Mouse (Mus musculus) limb, embryonic 12.5 days (tissue): ENCODE measurements around the gene Hist1h2bn. TPM values are rescaled to one million over a fixed set of nuclear protein-coding genes. Genes with fewer than 3 reads are reported as not detected.
"Not testable (repeated sequence)": the region's sequence is repeated elsewhere in the genome, so short reads cannot be mapped to it uniquely, and the experiment has no call there.

Experiments
- ATAC-seq: fragments of 200-750 bp; cut with Nextera tagmentation; 2 replicates; pipeline ENCODE4 v1.8.0; 2017; ENCODE audit warnings: low read depth, moderate TSS enrichment; ENCODE audit not compliant: insufficient number of reproducible peaks, insufficient read depth, low FRiP score, low TSS enrichment
- H3K27ac ChIP-seq: fragments of 300-500 bp; sonication (generic); 2 replicates; pipeline ENCODE4 v1.5.1; 2016; ENCODE audit warnings: mild to moderate bottlenecking, moderate library complexity
- H3K27me3 ChIP-seq: fragments of 300-500 bp; sonication (generic); 2 replicates; pipeline ENCODE4 v1.6.1; 2016; ENCODE audit warnings: mild to moderate bottlenecking, moderate library complexity
- H3K36me3 ChIP-seq: fragments of 300-500 bp; sonication (generic); 2 replicates; pipeline ENCODE4 v1.6.1; 2016; ENCODE audit warnings: mild to moderate bottlenecking, moderate library complexity
- H3K4me1 ChIP-seq: fragments of 300-500 bp; sonication (generic); replicated peaks from 2 replicates; pipeline ENCODE4 v1.6.1; 2016
- H3K4me2 ChIP-seq: fragments of 300-500 bp; sonication (generic); 2 replicates; pipeline ENCODE4 v1.6.1; 2016; ENCODE audit warnings: mild to moderate bottlenecking, moderate library complexity
- H3K4me3 ChIP-seq: fragments of 300-500 bp; sonication (generic); replicated peaks from 2 replicates; pipeline ENCODE4 v1.5.1; 2016; ENCODE audit warnings: mild to moderate bottlenecking
- H3K9ac ChIP-seq: fragments of 300-500 bp; sonication (generic); replicated peaks from 2 replicates; pipeline ENCODE4 v1.6.1; 2016; ENCODE audit warnings: mild to moderate bottlenecking, moderate library complexity
- H3K9me3 ChIP-seq: fragments of 300-500 bp; sonication (generic); 2 replicates; pipeline ENCODE4 v1.6.1; 2016; ENCODE audit warnings: mild to moderate bottlenecking, moderate library complexity
- WGBS: fragments of 180-500 bp; shearing (Covaris S2); methylation state at CpG from one replicate; pipeline ENCODE4 v1.1.7; 2016; 5-methylcytosine and 5-hydroxymethylcytosine counted together
- polyA plus RNA-seq: library from polyadenylated mRNA; unstranded; fragments of >200 nt; fragmentation: Nextera tagmentation; extraction: Ambion mirVana; gene quantifications from 2 replicates; pipeline ENCODE4 v1.2.1, GENCODE M21; 2016

The Hist1h2bn gene
- polyA plus RNA-seq, 1 experiment from 2014 or later: 9.8 TPM

DNA sequence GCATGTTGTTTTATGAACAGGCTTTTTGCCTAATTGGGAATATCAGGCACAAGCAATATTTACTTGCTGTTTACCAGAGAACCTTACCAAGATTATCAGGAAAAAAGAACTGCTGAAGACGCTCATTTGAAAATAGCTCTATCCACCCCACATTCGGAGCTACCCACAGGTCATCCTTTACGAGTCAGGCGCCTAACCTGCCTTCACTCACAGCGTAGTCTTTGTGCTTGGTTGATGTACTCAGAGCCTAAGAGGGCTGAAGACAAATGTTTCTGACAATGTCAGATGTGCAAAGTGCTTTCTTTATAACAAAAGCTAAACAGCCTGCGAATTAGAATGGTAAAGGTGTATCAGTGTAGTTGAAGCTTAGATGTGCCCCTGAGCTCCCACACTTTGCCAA is 30.4 kb downstream of the Hist1h2bn start:
- Histone ChIP-seq H3K4me3 (peak overlapping the region; percentile 44; the same call in 1 of the 2 replicates), H3K27ac (peak overlapping the region; percentile 92), H3K4me2 (peak overlapping the region; percentile 65), H3K36me3 (no peaks in the 10 kb centered on the region), H3K4me1 (peaks cover 44% of the 10 kb centered on the region), H3K27me3 (no peaks in the 10 kb centered on the region), H3K9ac (peak overlapping the region; percentile 53), H3K9me3 (no peaks in the 10 kb centered on the region)
- 26% methylated on average over 6 of the region's 6 CpGs for WGBS
- ATAC-seq: no peak

DNA sequence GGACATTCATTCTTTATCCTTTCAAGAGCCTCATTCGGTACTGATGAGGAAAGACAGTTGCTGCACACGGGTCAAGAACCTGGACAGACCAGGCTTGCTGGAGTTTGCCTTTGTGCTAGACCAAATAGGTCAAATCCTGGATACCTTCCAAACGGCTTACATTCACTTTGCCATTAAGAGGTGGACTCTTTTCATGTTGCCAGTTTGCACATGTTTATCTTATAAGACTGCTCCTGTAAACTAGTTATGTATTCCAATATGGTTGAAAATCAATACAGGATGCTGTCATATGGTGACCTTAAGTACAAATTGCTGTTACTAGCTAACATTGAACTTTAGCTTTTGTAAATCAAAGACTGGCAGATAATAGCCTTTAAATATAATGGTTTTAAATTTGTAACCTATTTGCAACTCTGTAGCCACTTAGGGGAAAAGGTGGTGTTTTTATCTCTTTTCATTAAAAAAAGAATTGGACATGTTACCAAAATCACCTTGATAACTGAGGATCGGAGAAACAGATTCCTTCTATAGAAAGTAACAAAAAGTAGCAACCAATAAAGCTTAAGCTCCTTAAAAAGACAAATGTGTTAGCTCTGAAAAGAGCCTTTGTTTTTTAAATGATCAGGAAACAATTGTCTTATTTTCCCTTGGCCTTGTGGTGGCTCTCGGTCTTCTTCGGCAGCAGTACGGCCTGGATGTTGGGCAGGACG is 32.4 kb downstream of the Hist1h2bn start:
- H3K4me3 ChIP-seq: peak overlapping the region; percentile 35
- H3K36me3 ChIP-seq: no peaks in the 10 kb centered on the region
- peak overlapping the region; percentile 52 for H3K9ac ChIP-seq
- ATAC-seq: no peak
- WGBS: 6% methylated on average over 8 of the region's 8 CpGs
- peaks cover 38% of the 10 kb centered on the region for H3K4me1 ChIP-seq
- no peaks in the 10 kb centered on the region for H3K9me3 ChIP-seq
- peak overlapping the region; percentile 51 for H3K4me2 ChIP-seq
- no peaks in the 10 kb centered on the region for H3K27me3 ChIP-seq
- peak overlapping the region; percentile 93 for H3K27ac ChIP-seq

GRCm38 (mm10) chr13:21786899-21787629 is 33.1 kb downstream of the Hist1h2bn start, which contains the start of the genes Hist1h2an and Hist1h2bp:
TSS of gene Hist1h2an (minus strand) at chr13:21787218.
TSS of gene Hist1h2bp (plus strand) at chr13:21787461.
- not testable (repeated sequence) for H3K9me3 ChIP-seq, H3K27me3 ChIP-seq, H3K36me3 ChIP-seq
- H3K4me3 ChIP-seq: peak within 1 kb of the TSS; percentile 35
- peak within 1 kb of the TSS; percentile 52 for H3K9ac ChIP-seq
- peak; percentile 96 for ATAC-seq
- H3K4me2 ChIP-seq: peak within 1 kb of the TSS; percentile 51
- peak within 1 kb of the TSS; percentile 93 for H3K27ac ChIP-seq
- WGBS: 1% methylated on average over 41 of the region's 63 CpGs
- peaks cover 37% of the 10 kb centered on the region for H3K4me1 ChIP-seq

DNA sequence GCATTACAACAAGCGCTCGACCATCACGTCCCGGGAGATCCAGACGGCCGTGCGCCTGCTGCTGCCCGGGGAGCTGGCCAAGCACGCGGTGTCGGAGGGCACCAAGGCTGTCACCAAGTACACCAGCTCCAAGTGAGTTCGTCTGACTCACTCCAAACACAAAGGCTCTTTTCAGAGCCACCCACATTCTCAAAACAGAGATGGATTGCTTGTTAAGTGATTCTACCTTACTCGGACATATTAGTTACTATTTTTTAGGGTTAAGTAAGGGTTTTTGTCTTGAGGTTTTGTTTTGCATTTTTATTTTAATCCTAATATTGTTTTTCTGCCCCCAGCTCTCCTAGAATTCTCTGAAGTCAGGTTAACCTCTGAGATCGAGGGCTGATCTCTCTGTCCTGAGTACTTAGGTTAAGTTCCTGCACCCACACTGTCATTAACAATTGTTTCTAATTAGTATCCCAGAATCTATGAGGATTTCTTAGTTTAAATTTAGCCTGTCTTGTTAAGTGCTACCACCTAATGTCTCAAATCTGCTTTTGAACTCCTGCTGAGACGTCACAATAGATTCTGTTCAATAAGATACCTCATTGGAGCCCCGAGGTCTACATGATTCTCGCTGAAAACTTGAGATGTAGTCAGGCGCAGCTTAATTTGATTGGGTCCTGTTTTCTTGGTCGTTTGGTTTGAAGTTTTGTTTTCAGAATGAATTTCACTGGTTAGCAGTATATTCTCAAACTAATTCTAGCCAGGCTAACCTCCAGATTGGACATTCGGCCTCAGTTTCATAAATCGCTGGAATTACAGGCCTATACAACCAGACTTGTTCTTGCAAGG is 34.1 kb downstream of the Hist1h2bn start:
- peak overlapping the region; percentile 5 for H3K9ac ChIP-seq
- WGBS: 15% methylated on average over 17 of the region's 21 CpGs
- H3K27me3 ChIP-seq: no peaks in the 10 kb centered on the region
- peak overlapping the region; percentile 51 for H3K4me2 ChIP-seq
- ATAC-seq: no peak
- H3K4me1 ChIP-seq: peaks cover 32% of the 10 kb centered on the region
- peak overlapping the region; percentile 90 for H3K27ac ChIP-seq
- peak overlapping the region; percentile 35 for H3K4me3 ChIP-seq
- H3K36me3 ChIP-seq: no peaks in the 10 kb centered on the region
- no peaks in the 10 kb centered on the region for H3K9me3 ChIP-seq

DNA sequence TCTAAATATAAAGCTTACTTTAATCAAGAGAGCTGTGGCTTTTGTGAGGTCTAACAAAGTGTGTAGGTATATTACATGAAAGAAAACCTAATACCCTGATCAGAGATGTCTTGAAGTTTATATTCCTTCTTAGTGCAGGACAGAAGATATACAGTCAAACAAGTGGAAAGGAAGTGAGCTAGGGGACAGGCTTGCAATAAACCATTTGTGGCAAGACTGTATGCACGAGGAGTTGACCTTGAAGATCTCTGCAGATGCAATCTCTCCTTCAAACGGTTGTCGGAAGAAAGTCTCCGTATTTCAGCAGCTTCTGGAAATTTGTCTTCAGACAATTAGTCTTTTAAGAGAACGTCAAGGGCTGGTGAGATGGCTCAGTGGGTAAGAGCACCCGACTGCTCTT is 36.0 kb downstream of the Hist1h2bn start:
- Histone ChIP-seq H3K27ac (0 out of 2 replicates have a peak overlapping the region, but pooled peaks have one; percentile 7), H3K4me1 (peaks cover 23% of the 10 kb centered on the region), H3K4me3 (no peak overlapping the region), H3K9ac (no peak overlapping the region), H3K36me3 (no peaks in the 10 kb centered on the region), H3K4me2 (no peak overlapping the region), H3K27me3 (no peaks in the 10 kb centered on the region), H3K9me3 (no peaks in the 10 kb centered on the region)
- ATAC-seq: no peak
- WGBS: 57% methylated on average over 6 of the region's 6 CpGs

GRCm38 (mm10) chr13:21790601-21791283 is 36.8 kb downstream of the Hist1h2bn start:
- H3K4me3 ChIP-seq: 0 out of 2 replicates have a peak overlapping the region, but pooled peaks have one; percentile 12
- H3K9ac ChIP-seq: no peak overlapping the region
- H3K36me3 ChIP-seq: no peaks in the 10 kb centered on the region
- ATAC-seq: no peak
- peak overlapping the region; percentile 46 for H3K27ac ChIP-seq
- no peaks in the 10 kb centered on the region for H3K27me3 ChIP-seq
- no peaks in the 10 kb centered on the region for H3K9me3 ChIP-seq
- peak overlapping the region; percentile 46 for H3K4me2 ChIP-seq
- H3K4me1 ChIP-seq: peaks cover 19% of the 10 kb centered on the region
- WGBS: 12% methylated on average over 18 of the region's 18 CpGs

- H3K36me3 ChIP-seq: no peaks in the 10 kb centered on the region
- no peak overlapping the region for H3K4me3 ChIP-seq
- H3K4me2 ChIP-seq: no peak overlapping the region
- no peak overlapping the region for H3K27ac ChIP-seq
- no peaks in the 10 kb centered on the region for H3K27me3 ChIP-seq
- no peaks in the 10 kb centered on the region for H3K9me3 ChIP-seq
- ATAC-seq: no peak
- WGBS: 94% methylated on average over 7 of the region's 7 CpGs
- H3K9ac ChIP-seq: no peak overlapping the region
- 0 out of 2 replicates have a peak, but pooled peaks cover 4% of the 10 kb centered on the region for H3K4me1 ChIP-seq
Observed at GRCm38 (mm10) chr13:21795584-21795983, 41.7 kb downstream of the Hist1h2bn start.

DNA sequence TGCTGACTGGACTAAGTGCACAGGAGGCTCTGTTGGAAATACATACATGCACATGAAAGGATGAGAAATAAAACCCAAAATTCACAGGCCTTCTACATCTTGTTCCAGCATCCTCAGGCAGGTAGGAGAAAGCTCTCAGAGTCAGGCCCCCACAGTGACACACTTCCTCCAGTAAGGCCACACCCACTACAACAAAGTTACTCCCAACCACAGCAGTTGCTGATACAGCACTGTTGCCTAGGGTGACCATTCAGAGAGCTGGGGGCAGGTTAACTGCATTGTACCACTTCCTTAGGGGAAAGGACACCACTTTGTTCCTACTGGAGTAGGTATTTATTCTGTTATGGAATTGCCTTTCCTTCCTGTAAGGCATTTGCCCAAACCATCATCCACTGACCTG is 43.2 kb downstream of the Hist1h2bn start:
- not testable (repeated sequence) for H3K4me3 ChIP-seq, H3K9me3 ChIP-seq, H3K4me1 ChIP-seq, H3K4me2 ChIP-seq, H3K27me3 ChIP-seq, H3K36me3 ChIP-seq, ATAC-seq, H3K27ac ChIP-seq, H3K9ac ChIP-seq

- not testable (repeated sequence) for H3K4me3 ChIP-seq, H3K36me3 ChIP-seq, H3K27me3 ChIP-seq, H3K27ac ChIP-seq, H3K4me1 ChIP-seq, H3K9me3 ChIP-seq, H3K9ac ChIP-seq, H3K4me2 ChIP-seq
- peak; percentile 75 for ATAC-seq
- WGBS: no CpG with 5 or more reads among the region's 4 CpGs
Observed at GRCm38 (mm10) chr13:21803058-21803457, 49.1 kb downstream of the Hist1h2bn start.
